Mouse (Mus musculus) forebrain, embryonic 15.5 days (tissue): ENCODE results near the gene Sdc4. TPM values are rescaled to one million over a fixed set of nuclear protein-coding genes. Genes with fewer than 3 reads are reported as not detected.

ENCODE experiments used
- ATAC-seq: fragments of 200-750 bp; cut with Nextera tagmentation; replicated peaks from 2 replicates; pipeline ENCODE4 v1.8.0; 2017; ENCODE audit warnings: mild to moderate bottlenecking, moderate TSS enrichment, moderate library complexity
- H3K27ac ChIP-seq: fragments of 300-500 bp; sonication (generic); replicated peaks from 2 replicates; pipeline ENCODE4 v1.5.1; 2015; ENCODE audit warnings: mild to moderate bottlenecking, inconsistent platforms
- H3K27me3 ChIP-seq: fragments of 300-500 bp; sonication (generic); 2 replicates; pipeline ENCODE4 v1.6.1; 2015; ENCODE audit warnings: inconsistent platforms
- H3K36me3 ChIP-seq: fragments of 300-500 bp; sonication (generic); 2 replicates; pipeline ENCODE4 v1.6.1; 2015; ENCODE audit warnings: mild to moderate bottlenecking, inconsistent platforms
- H3K4me1 ChIP-seq: fragments of 300-500 bp; sonication (generic); 2 replicates; pipeline ENCODE4 v1.6.1; 2015; ENCODE audit warnings: inconsistent platforms
- H3K4me2 ChIP-seq: fragments of 300-500 bp; sonication (generic); replicated peaks from 2 replicates; pipeline ENCODE4 v1.6.1; 2015; ENCODE audit warnings: mild to moderate bottlenecking, inconsistent platforms
- H3K4me3 ChIP-seq: fragments of 300-500 bp; sonication (generic); 2 replicates; pipeline ENCODE4 v1.5.1; 2015; ENCODE audit warnings: mild to moderate bottlenecking, inconsistent platforms
- H3K9ac ChIP-seq: fragments of 300-500 bp; sonication (generic); replicated peaks from 2 replicates; pipeline ENCODE4 v1.6.1; 2015; ENCODE audit warnings: mild to moderate bottlenecking, inconsistent platforms
- H3K9me3 ChIP-seq: fragments of 300-500 bp; sonication (generic); 2 replicates; pipeline ENCODE4 v1.6.1; 2016; ENCODE audit warnings: inconsistent platforms
- WGBS: fragments of 180-500 bp; shearing (Covaris S2); methylation state at CpG from one replicate; pipeline ENCODE4 v1.1.7; 2015; ENCODE audit warnings: mixed read lengths; 5-methylcytosine and 5-hydroxymethylcytosine counted together
- polyA plus RNA-seq: library from polyadenylated mRNA; unstranded; fragments of >200 nt; fragmentation: Nextera tagmentation; extraction: Ambion mirVana; gene quantifications from 2 replicates; pipeline ENCODE4 v1.2.1, GENCODE M21; 2015

Gene Sdc4
- polyA plus RNA-seq, 1 experiment from 2014 or later = 6.1 TPM

DNA sequence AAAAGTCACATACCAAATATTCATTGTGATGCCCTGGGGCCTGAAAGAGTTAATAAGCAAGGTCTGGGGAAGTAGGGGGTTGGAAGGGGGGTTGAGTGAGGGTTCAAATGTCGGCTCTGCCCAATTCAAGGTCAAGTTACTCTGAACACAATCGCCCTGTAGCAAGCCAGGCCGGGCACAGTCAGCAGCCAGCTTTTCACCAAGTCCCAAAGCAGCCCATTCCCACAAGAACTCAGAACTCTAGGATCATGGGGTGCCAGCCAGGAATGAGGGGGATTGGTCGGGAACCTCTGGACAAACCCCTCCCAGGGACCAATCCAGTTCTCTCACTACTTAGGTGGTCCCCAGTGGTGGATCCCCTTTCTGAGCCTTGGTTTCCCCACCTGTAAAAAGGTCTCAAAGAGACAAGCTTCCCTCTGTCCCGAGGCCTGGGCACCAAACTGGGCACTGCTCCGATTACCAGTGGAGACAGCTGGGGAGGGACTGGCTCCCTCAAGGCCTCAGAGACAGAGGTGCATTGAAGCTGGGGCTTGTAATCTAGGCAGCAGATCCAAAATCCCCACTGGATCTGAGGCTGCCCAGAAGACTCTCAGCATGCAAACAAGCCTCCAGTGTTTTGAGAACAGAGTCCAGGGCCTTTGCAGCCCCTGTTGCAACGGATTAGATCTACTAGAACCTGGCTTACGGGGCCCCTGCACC lies 7.3 kb downstream of the Sdc4 start:
- ATAC-seq = no peak
- 27% methylated on average over 8 of the region's 8 CpGs for WGBS
- H3K4me3 ChIP-seq = no peak overlapping the region

DNA sequence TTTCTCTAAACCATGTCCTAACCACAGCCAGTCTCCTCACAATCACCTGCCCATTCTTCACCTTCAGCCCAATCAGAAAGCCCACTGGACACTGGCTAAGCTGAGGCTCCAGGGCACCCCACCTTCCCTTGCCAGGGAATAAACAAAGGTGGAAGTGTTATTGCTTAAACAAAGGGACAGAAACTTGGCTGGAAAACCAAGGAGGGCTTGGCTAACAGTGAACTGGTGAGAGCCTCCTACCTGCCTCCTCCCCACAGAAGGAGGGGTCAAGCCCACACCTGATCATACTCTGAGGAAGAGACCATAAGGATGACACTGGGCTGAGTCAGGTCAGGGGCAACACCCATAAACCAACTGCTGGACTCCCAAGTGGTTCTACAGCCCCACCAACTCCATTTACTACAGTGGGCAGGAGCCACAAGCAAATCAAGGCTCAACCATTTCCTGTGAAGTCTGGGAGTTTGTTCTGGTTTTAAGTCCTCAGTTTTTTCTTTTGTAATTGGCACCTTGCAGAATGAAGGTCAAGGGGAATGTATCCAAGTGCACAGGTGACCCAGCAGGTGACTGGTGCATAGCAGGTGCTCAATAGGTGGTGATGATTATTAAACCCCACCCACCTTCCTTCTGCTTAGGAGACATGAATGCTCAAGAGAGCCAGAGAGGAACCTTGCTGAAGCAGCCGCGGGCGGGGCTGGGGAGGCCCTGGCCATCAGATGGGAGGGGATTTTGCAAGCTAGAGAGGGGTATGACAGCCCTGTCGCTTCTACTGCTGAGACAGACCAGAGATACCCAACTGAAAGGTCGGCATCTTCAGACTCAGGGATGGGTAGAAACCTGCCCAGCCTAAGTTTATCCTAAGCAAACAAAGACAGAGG lies 8.2 kb downstream of the Sdc4 start:
- Histone ChIP-seq H3K4me3 (no peak overlapping the region), H3K4me2 (no peak overlapping the region), H3K27ac (no peak overlapping the region), H3K4me1 (no peaks in the 10 kb centered on the region), H3K9ac (no peak overlapping the region), H3K36me3 (no peaks in the 10 kb centered on the region), H3K9me3 (no peaks in the 10 kb centered on the region), H3K27me3 (no peaks in the 10 kb centered on the region)
- 61% methylated on average over 5 of the region's 5 CpGs for WGBS
- ATAC-seq = no peak

More for the DNA sequence above, 7.3 kb downstream of the Sdc4 start:
- Histone ChIP-seq H3K4me1 (no peaks in the 10 kb centered on the region), H3K36me3 (no peaks in the 10 kb centered on the region), H3K4me2 (no peak overlapping the region), H3K27me3 (peaks cover 3% of the 10 kb centered on the region; the same call in 1 of the 2 replicates), H3K27ac (no peak overlapping the region), H3K9me3 (no peaks in the 10 kb centered on the region), H3K9ac (no peak overlapping the region)

- Histone ChIP-seq H3K36me3 (no peaks in the 10 kb centered on the region), H3K4me3 (no peak overlapping the region), H3K9ac (no peak overlapping the region), H3K9me3 (no peaks in the 10 kb centered on the region), H3K4me2 (no peak overlapping the region), H3K27me3 (no peaks in the 10 kb centered on the region), H3K4me1 (no peaks in the 10 kb centered on the region), H3K27ac (no peak overlapping the region)
- no peak for ATAC-seq
- WGBS = 93% methylated on average over 3 of the region's 3 CpGs
Observed at GRCm38 (mm10) chr2:164434681-164435080, 9.0 kb downstream of the Sdc4 start.

DNA sequence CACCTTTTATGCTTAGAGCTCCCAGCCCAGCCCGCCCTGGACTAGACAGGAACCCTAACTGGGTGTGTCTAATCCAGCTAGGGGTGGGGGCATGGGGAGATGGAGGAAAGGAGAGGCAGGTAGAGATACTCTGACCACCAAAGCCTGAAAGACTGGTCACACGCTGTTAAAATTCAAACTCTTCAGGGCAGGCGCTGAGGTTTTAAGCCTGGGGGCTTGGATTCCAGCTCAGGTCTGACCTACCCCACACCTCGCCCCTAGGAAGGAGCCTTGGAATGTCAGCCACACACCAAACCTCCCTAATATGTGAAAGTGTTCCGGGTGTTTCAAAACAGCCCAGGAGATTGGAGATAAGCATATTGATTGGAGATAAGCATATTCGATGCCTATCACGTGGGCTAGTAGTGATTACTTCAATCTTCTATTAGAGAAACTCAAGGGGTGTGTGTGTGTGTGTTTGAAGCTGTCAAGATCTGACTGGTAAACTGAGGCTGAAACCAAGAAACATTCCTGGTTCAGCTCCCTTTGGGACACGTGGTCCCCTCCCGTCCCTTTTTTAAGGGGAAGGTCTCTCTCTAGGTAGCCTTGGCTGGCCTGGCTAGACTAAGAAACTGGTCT lies 10.3 kb downstream of the Sdc4 start:
- Histone ChIP-seq H3K4me1 (no peaks in the 10 kb centered on the region), H3K27me3 (no peaks in the 10 kb centered on the region), H3K9me3 (no peaks in the 10 kb centered on the region), H3K27ac (no peak overlapping the region), H3K4me2 (no peak overlapping the region), H3K36me3 (no peaks in the 10 kb centered on the region), H3K9ac (no peak overlapping the region), H3K4me3 (no peak overlapping the region)
- WGBS = 89% methylated on average over 9 of the region's 9 CpGs
- ATAC-seq = no peak

DNA sequence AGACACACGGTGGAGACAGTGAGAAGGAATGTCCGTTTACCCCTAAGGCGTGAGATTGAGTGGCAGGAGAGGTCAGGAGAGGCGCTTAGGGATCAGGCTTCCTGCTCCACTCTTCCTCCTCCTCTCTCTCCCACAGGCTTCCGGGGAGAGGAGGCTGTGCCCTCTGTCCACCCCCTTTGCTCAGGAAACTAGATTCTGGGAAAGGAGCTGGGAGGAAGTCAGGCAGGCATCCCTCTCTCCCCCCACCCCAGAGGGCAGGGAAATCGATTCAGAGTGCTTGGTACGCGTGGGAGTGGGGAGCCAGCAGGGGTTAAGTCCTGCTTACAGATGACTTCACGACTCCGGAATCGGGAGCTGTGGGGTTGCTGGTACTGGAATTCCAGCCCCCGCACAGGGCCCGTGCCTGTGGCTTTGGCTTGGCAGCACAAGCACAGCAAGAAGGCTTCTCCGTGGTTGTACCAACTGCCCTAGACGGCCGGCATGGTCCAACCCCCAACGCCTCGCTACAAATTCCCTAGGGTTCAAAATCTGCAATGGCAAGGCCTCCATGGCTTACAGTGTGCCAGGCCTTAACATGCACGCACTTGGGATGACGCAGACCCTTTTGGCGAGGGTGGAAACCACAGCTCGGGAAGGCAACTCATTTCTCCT lies 11.0 kb downstream of the Sdc4 start:
- H3K36me3 ChIP-seq = no peaks in the 10 kb centered on the region
- no peaks in the 10 kb centered on the region for H3K27me3 ChIP-seq
- no peaks in the 10 kb centered on the region for H3K9me3 ChIP-seq
- no peak overlapping the region for H3K9ac ChIP-seq
- H3K27ac ChIP-seq = no peak overlapping the region
- H3K4me3 ChIP-seq = no peak overlapping the region
- ATAC-seq = no peak
- WGBS = 43% methylated on average over 22 of the region's 22 CpGs
- H3K4me2 ChIP-seq = no peak overlapping the region
- no peaks in the 10 kb centered on the region for H3K4me1 ChIP-seq

GRCm38 (mm10) chr2:164431676-164432465 lies 11.8 kb downstream of the Sdc4 start:
- no peaks in the 10 kb centered on the region for H3K9me3 ChIP-seq
- H3K27ac ChIP-seq = no peak overlapping the region
- no peaks in the 10 kb centered on the region for H3K36me3 ChIP-seq
- H3K4me1 ChIP-seq = no peaks in the 10 kb centered on the region
- H3K4me3 ChIP-seq = no peak overlapping the region
- 68% methylated on average over 9 of the region's 9 CpGs for WGBS
- H3K27me3 ChIP-seq = no peaks in the 10 kb centered on the region
- ATAC-seq = no peak
- H3K4me2 ChIP-seq = no peak overlapping the region
- H3K9ac ChIP-seq = no peak overlapping the region

DNA sequence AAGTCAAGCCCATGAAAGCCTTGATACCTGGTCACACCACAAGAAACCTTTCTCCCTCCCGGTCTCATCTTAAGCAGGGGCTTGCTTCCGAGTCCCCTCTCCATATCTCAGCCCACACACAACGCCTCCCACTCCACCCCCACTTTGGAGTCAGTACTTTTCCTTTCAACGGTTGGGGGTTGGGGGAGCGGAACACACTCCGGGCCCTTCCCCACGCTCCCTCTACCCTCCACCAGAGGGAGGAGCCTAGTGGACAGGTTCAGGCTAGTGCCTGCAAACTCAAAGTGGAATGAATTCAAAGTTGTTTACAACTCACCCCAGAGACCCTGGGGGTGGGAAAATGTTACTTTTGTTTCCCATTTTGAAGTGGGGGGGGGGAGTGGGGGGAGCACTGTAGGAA lies 13.0 kb downstream of the Sdc4 start:
- ATAC-seq = no peak
- 17% methylated on average over 7 of the region's 7 CpGs for WGBS

GRCm38 (mm10) chr2:164429881-164430615 lies 13.6 kb downstream of the Sdc4 start:
- no peak overlapping the region for H3K9ac ChIP-seq
- WGBS = 46% methylated on average over 15 of the region's 15 CpGs
- H3K4me3 ChIP-seq = no peak overlapping the region
- ATAC-seq = no peak
- no peaks in the 10 kb centered on the region for H3K4me1 ChIP-seq
- H3K27me3 ChIP-seq = no peaks in the 10 kb centered on the region
- no peaks in the 10 kb centered on the region for H3K9me3 ChIP-seq
- no peak overlapping the region for H3K4me2 ChIP-seq
- H3K36me3 ChIP-seq = no peaks in the 10 kb centered on the region
- no peak overlapping the region for H3K27ac ChIP-seq

More for the DNA sequence above, 13.0 kb downstream of the Sdc4 start:
- Histone ChIP-seq H3K4me1 (no peaks in the 10 kb centered on the region), H3K4me3 (no peak overlapping the region), H3K9me3 (no peaks in the 10 kb centered on the region), H3K4me2 (no peak overlapping the region), H3K27ac (no peak overlapping the region), H3K36me3 (no peaks in the 10 kb centered on the region), H3K9ac (no peak overlapping the region), H3K27me3 (no peaks in the 10 kb centered on the region)

DNA sequence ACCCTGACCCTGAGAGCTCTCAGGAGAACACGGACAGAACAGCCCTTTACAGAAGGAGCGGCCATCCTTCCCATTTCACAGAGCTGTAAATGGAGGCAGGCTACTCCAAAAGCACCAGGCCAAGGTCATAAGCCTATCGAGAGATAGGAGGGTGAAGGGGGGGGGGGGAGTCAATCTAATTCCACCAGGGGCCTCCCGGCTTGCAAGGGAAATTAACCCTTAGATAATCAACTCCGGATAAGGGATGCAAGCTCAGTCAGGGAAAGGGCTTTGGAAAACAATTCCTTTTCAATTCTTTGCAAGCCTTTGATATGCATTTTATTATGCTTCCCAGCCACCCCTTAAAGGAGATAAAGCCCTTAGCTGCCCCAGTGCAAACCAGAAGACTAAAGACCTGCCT lies 15.2 kb downstream of the Sdc4 start:
- WGBS = 42% methylated on average over 5 of the region's 5 CpGs
- Histone ChIP-seq H3K27ac (no peak overlapping the region), H3K4me1 (no peaks in the 10 kb centered on the region), H3K9me3 (no peaks in the 10 kb centered on the region), H3K4me2 (no peak overlapping the region), H3K9ac (no peak overlapping the region), H3K27me3 (no peaks in the 10 kb centered on the region), H3K4me3 (no peak overlapping the region), H3K36me3 (no peaks in the 10 kb centered on the region)
- no peak for ATAC-seq

DNA sequence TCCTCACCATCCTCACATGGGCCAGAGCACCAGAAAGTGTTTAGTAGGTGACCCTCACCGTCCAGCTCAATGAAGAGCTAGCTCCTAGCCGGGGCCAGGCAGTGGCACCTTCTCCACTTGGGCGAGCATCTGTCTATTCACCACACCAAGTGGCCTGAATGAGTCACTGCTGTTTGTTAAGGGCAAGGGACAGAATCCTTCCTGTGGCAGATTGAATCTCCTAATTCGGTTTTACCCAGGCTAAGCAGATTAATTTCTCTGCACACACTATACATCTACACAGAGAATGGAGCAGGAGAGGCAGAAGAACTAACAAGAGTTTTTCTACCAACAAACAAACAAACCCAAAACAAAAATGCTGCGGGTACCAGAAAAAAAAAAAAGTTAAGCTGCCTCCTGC lies 16.7 kb downstream of the Sdc4 start:
- H3K36me3 ChIP-seq = no peaks in the 10 kb centered on the region
- H3K4me2 ChIP-seq = no peak overlapping the region
- H3K9me3 ChIP-seq = no peaks in the 10 kb centered on the region
- WGBS = 86% methylated on average over 5 of the region's 5 CpGs
- ATAC-seq = no peak
- H3K9ac ChIP-seq = no peak overlapping the region
- H3K27me3 ChIP-seq = no peaks in the 10 kb centered on the region
- no peak overlapping the region for H3K4me3 ChIP-seq
- no peak overlapping the region for H3K27ac ChIP-seq
- H3K4me1 ChIP-seq = no peaks in the 10 kb centered on the region

DNA sequence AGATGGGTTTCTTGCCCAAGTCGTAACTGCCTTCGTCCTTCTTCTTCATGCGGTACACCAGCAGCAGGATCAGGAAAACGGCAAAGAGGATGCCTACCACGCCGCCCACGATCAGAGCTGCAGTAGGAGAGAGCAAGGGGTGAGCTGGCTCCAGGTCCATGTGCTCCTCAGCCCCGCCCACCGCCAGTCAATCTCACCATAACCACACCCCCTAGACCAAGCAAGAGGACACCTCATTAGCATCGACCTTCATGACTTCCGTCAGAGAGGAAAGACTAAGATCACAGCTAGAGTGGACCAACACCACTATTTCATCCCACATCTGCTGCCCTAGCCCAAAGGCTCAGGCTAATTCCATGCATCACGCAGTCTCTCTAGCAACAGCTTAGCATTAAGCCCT lies 17.6 kb downstream of the Sdc4 start:
- no peaks in the 10 kb centered on the region for H3K9me3 ChIP-seq
- no peak for ATAC-seq
- 43% methylated on average over 12 of the region's 12 CpGs for WGBS
- no peaks in the 10 kb centered on the region for H3K4me1 ChIP-seq
- no peak overlapping the region for H3K4me3 ChIP-seq
- H3K36me3 ChIP-seq = no peaks in the 10 kb centered on the region
- no peak overlapping the region for H3K27ac ChIP-seq
- H3K4me2 ChIP-seq = no peak overlapping the region
- H3K27me3 ChIP-seq = no peaks in the 10 kb centered on the region
- no peak overlapping the region for H3K9ac ChIP-seq
